Comparison of ENCODE assay signal across 10 mouse cellular contexts in genomic region chr5:147319653-147320052, GRCm38 (mm10). TPM values are rescaled to one million over a fixed set of nuclear protein-coding genes. Genes with fewer than 3 reads are reported as not detected.
A peak's percentile ranks its signal among the peaks of the same experiment; 100 is the strongest.
DNase-seq lines count a peak whose midpoint lies in the region; ATAC-seq lines count a peak whose summit lies in the region.
"Had no signal": no experiment of that assay in that cellular context is flagged by ENCODE, and none has a peak within 500 bp of the region (broad histone marks: within the 10 kb centered on the region; RNA-seq: fewer than 3 reads in every experiment).

No protein-coding gene starts in this region.

- peaks cover 75% of the 10 kb centered on the region for H3K27me3 ChIP-seq in forebrain, embryonic 15.5 days

- peaks cover 5% of the 10 kb centered on the region for H3K4me1 ChIP-seq in forebrain, embryonic 15.5 days

- DNase-seq in gastrocnemius, adult 18-20 months (ENCODE audit: low spot score): peak; percentile 24
- DNase-seq in gastrocnemius, adult 8-10 months (ENCODE audit: low spot score in 2 of 2): no peak
- DNase-seq in thymus, postnatal 25 days: peak; percentile 22
- DNase-seq in thymus, postnatal 4 days: no peak
- peak; percentile 50 for DNase-seq in lung, postnatal 25 days (ENCODE audit: low spot score)
- peak; percentile 38 for DNase-seq in telencephalon, adult 2 months (ENCODE audit: low read depth, low spot score)
- DNase-seq in adrenal gland, postnatal 25 days: no peak

- no peaks in the 10 kb centered on the region for H3K36me3 ChIP-seq in forebrain, embryonic 15.5 days
- H3K36me3 ChIP-seq: limb, embryonic 15.5 days had no signal

- no peaks in the 10 kb centered on the region for H3K9me3 ChIP-seq in forebrain, embryonic 15.5 days
- H3K9me3 ChIP-seq: limb, embryonic 15.5 days had no signal

- H3K4me3 ChIP-seq in forebrain, embryonic 15.5 days: no peak overlapping the region
- H3K4me3 ChIP-seq: limb, embryonic 15.5 days had no signal

- H3K4me2 ChIP-seq in forebrain, embryonic 15.5 days (replicated peaks): no peak overlapping the region
- H3K4me2 ChIP-seq: limb, embryonic 15.5 days had no signal

- H3K9ac ChIP-seq in forebrain, embryonic 15.5 days (replicated peaks): no peak overlapping the region
- H3K9ac ChIP-seq: limb, embryonic 15.5 days had no signal

- ATAC-seq in forebrain, embryonic 15.5 days (replicated peaks): peak; percentile 62; the same call in 1 of the 2 replicates

- H3K27ac ChIP-seq in forebrain, embryonic 15.5 days (replicated peaks): no peak overlapping the region
- H3K27ac ChIP-seq: limb, embryonic 15.5 days had no signal

RNA-seq across cellular contexts. Expression of gene Urad, which starts 2.6 kb away (rescaled TPM):
- total RNA-seq in gastrocnemius, adult 18-20 months (2021): not detected
- total RNA-seq in gastrocnemius, adult 8-10 months (2022): not detected
- not detected in 2 replicates for polyA plus RNA-seq in forebrain, embryonic 15.5 days (2015; fragmentation: Nextera tagmentation; extraction: Ambion mirVana)
- 5.3 and 6.1 TPM in 2 replicates for total RNA-seq in adrenal gland, postnatal 25 days (2021)
- polyA plus RNA-seq: limb, embryonic 15.5 days had no signal

RNA-seq across cellular contexts. Expression of gene Cdx2, which starts 12.6 kb away (rescaled TPM):
- not detected for total RNA-seq in gastrocnemius, adult 18-20 months (2021)
- not detected for total RNA-seq in gastrocnemius, adult 8-10 months (2022)
- polyA plus RNA-seq in forebrain, embryonic 15.5 days (2015; fragmentation: Nextera tagmentation; extraction: Ambion mirVana): not detected in 2 replicates
- total RNA-seq in adrenal gland, postnatal 25 days (2021): not detected in 2 replicates
- total RNA-seq: adrenal gland, postnatal 36 days had no signal
- polyA plus RNA-seq: limb, embryonic 15.5 days had no signal

RNA-seq across cellular contexts. Expression of gene Pdx1, which starts 49.9 kb away (rescaled TPM):
- total RNA-seq in gastrocnemius, adult 18-20 months (2021): not detected
- not detected for total RNA-seq in gastrocnemius, adult 8-10 months (2022)
- not detected in 2 replicates for polyA plus RNA-seq in forebrain, embryonic 15.5 days (2015; fragmentation: Nextera tagmentation; extraction: Ambion mirVana)
- total RNA-seq in adrenal gland, postnatal 25 days (2021): not detected in 2 replicates
- total RNA-seq: adrenal gland, postnatal 36 days had no signal
- polyA plus RNA-seq: limb, embryonic 15.5 days had no signal

Comparison
In these comparisons a context has a peak if more than half of its experiments do, and no peak if none do; other contexts are left out.
1. DNase-seq: peak in gastrocnemius, adult 18-20 months (single experiment), thymus, postnatal 25 days (single experiment), lung, postnatal 25 days (single experiment) and telencephalon, adult 2 months (single experiment); none in gastrocnemius, adult 8-10 months (0 of 2), thymus, postnatal 4 days (single experiment) and adrenal gland, postnatal 25 days (single experiment).